Mouse (Mus musculus) embryonic facial prominence, embryonic 14.5 days (tissue): ENCODE measurements around the gene Wnt3a. TPM values are rescaled to one million over a fixed set of nuclear protein-coding genes. Genes with fewer than 3 reads are reported as not detected.

Experiments
- ATAC-seq: fragments of 200-750 bp; cut with Nextera tagmentation; 2 replicates; pipeline ENCODE4 v1.8.0; 2017; ENCODE audit warnings: low read depth, moderate number of reproducible peaks, moderate TSS enrichment
- DNase-seq: peaks from one replicate; pipeline ENCODE4 v3.0.0-alpha.2; 2015; ENCODE audit warnings: low spot score
- H3K27ac ChIP-seq: fragments of 300-500 bp; sonication (generic); replicated peaks from 2 replicates; pipeline ENCODE4 v1.5.1; 2014; ENCODE audit warnings: low read depth, mild to moderate bottlenecking, low read length, moderate library complexity
- H3K27me3 ChIP-seq: fragments of 300-500 bp; sonication (generic); replicated peaks from 2 replicates; pipeline ENCODE4 v1.6.1; 2014; ENCODE audit warnings: low read length; ENCODE audit not compliant: control insufficient read depth, insufficient read depth
- H3K36me3 ChIP-seq: fragments of 300-500 bp; sonication (generic); 2 replicates; pipeline ENCODE4 v1.6.1; 2014; ENCODE audit warnings: low read length, mixed read lengths; ENCODE audit not compliant: control insufficient read depth, insufficient read depth
- H3K4me1 ChIP-seq: fragments of 300-500 bp; sonication (generic); 2 replicates; pipeline ENCODE4 v1.6.1; 2014; ENCODE audit warnings: antibody characterized with exemption, low read length; ENCODE audit not compliant: control insufficient read depth, insufficient read depth
- H3K4me2 ChIP-seq: fragments of 300-500 bp; sonication (generic); 2 replicates; pipeline ENCODE4 v1.6.1; 2014; ENCODE audit warnings: low read depth, mild to moderate bottlenecking, low read length, moderate library complexity, mixed read lengths
- H3K4me3 ChIP-seq: fragments of 300-500 bp; sonication (generic); 2 replicates; pipeline ENCODE4 v1.5.1; 2014; ENCODE audit warnings: low read depth, mild to moderate bottlenecking, low read length
- H3K9ac ChIP-seq: fragments of 300-500 bp; sonication (generic); 2 replicates; pipeline ENCODE4 v1.6.1; 2014; ENCODE audit warnings: low read depth, mild to moderate bottlenecking, low read length, moderate library complexity, mixed read lengths
- H3K9me3 ChIP-seq: fragments of 300-500 bp; sonication (generic); 2 replicates; pipeline ENCODE4 v1.6.1; 2016; ENCODE audit warnings: low read length; ENCODE audit not compliant: control insufficient read depth
- WGBS: fragments of 180-500 bp; shearing (Covaris S2); extraction: QIAGEN DNeasy Blood & Tissue Kit; methylation state at CpG from one replicate; pipeline ENCODE4 v1.1.7; 2014; 5-methylcytosine and 5-hydroxymethylcytosine counted together
- polyA plus RNA-seq: library from polyadenylated mRNA; unstranded; fragments of >200 nt; fragmentation: Nextera tagmentation; extraction: Ambion mirVana; gene quantifications from 2 replicates; pipeline ENCODE4 v1.2.1, GENCODE M21; 2014

Wnt3a gene
- polyA plus RNA-seq, 1 experiment from 2014 or later: 0.78 TPM

DNA sequence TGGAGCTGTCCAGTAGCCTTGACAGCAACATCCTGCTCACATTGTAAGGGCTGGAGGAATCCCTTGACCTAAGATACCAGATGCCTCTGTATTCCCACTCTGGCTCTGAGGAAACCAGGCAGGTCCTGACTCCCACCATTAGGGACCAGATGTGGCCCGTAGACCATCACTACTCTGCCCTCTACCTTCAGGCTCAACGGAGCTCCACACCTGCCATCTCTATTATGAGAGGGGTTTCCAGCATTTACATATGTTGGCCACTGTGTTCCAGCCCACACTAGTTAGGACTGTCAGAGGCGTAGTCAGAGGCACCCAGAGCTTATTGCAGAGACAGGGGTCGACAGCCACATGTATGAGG is 51.1 kb downstream of the Wnt3a start:
- no peak for ATAC-seq
- Histone ChIP-seq H3K9me3 (no peaks in the 10 kb centered on the region), H3K36me3 (no peaks in the 10 kb centered on the region), H3K27ac (no peak overlapping the region), H3K4me1 (peaks cover 4% of the 10 kb centered on the region; the same call in 1 of the 2 replicates), H3K4me3 (no peak overlapping the region), H3K27me3 (0 out of 2 replicates have a peak, but pooled peaks cover 3% of the 10 kb centered on the region), H3K9ac (no peak overlapping the region), H3K4me2 (no peak overlapping the region)
- DNase-seq: no peak
- WGBS: 36% methylated on average over 4 of the region's 4 CpGs

- H3K27me3 ChIP-seq: 0 out of 2 replicates have a peak, but pooled peaks cover 3% of the 10 kb centered on the region
- ATAC-seq (peak; percentile 67), DNase-seq (peak; percentile 72)
- no peak overlapping the region for H3K4me2 ChIP-seq
- no peak overlapping the region for H3K4me3 ChIP-seq
- no peaks in the 10 kb centered on the region for H3K9me3 ChIP-seq
- no peak overlapping the region for H3K27ac ChIP-seq
- 4% methylated on average over 14 of the region's 15 CpGs for WGBS
- no peaks in the 10 kb centered on the region for H3K36me3 ChIP-seq
- H3K4me1 ChIP-seq: peaks cover 4% of the 10 kb centered on the region; the same call in 1 of the 2 replicates
- no peak overlapping the region for H3K9ac ChIP-seq
Observed at GRCm38 (mm10) chr11:59238525-59239427, 51.8 kb downstream of the Wnt3a start.

DNA sequence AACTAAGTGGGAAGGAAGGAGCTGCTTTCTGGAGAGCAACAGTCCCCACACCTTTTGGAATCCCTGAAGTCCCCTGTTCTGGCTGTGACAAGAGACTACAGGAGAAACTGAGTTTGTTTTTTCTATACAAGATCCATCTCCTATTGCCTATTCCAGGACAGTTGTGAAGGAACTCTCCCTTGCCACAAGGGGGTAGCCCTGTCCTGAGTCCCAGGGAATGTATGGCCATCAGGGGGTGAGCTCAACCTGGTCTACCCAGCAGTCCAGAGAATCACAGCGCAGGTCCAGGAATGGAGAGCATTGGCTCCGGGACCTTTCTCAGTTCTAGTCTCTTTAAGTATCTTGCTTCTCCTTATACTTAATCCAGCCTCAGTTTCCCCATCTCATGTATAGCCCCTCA is 57.8 kb downstream of the Wnt3a start:
- no peak overlapping the region for H3K4me3 ChIP-seq
- ATAC-seq: no peak
- no peak for DNase-seq
- no peaks in the 10 kb centered on the region for H3K9me3 ChIP-seq
- H3K27me3 ChIP-seq: no peaks in the 10 kb centered on the region
- WGBS: 54% methylated on average over 2 of the region's 2 CpGs
- no peak overlapping the region for H3K9ac ChIP-seq
- H3K36me3 ChIP-seq: no peaks in the 10 kb centered on the region
- no peak overlapping the region for H3K27ac ChIP-seq
- no peak overlapping the region for H3K4me2 ChIP-seq
- H3K4me1 ChIP-seq: peaks cover 5% of the 10 kb centered on the region; the same call in 1 of the 2 replicates

GRCm38 (mm10) chr11:59230144-59230760 is 60.3 kb downstream of the Wnt3a start:
- ATAC-seq (no peak), DNase-seq (peak; percentile 56)
- no peaks in the 10 kb centered on the region for H3K9me3 ChIP-seq
- H3K27me3 ChIP-seq: no peaks in the 10 kb centered on the region
- H3K4me1 ChIP-seq: peaks cover 20% of the 10 kb centered on the region
- 16% methylated on average over 7 of the region's 7 CpGs for WGBS
- no peaks in the 10 kb centered on the region for H3K36me3 ChIP-seq
- H3K27ac ChIP-seq: no peak overlapping the region
- H3K4me3 ChIP-seq: no peak overlapping the region
- no peak overlapping the region for H3K9ac ChIP-seq
- H3K4me2 ChIP-seq: no peak overlapping the region

GRCm38 (mm10) chr11:59228122-59228953 is 62.2 kb downstream of the Wnt3a start, which contains the start of gene Arf1:
Gene Arf1 (minus strand): TSS chr11:59228270.
- Histone ChIP-seq H3K4me2 (peak within 1 kb of the TSS; percentile 82), H3K4me1 (peaks cover 36% of the 10 kb centered on the region), H3K4me3 (peak within 1 kb of the TSS; percentile 100), H3K27ac (peak within 1 kb of the TSS; percentile 97), H3K9ac (peak within 1 kb of the TSS; percentile 100), H3K27me3 (no peaks in the 10 kb centered on the region), H3K36me3 (peaks cover 3% of the 10 kb centered on the region; the same call in 1 of the 2 replicates), H3K9me3 (no peaks in the 10 kb centered on the region)
- DNase-seq (peak; percentile 97), ATAC-seq (peak; percentile 95)
- WGBS: 6% methylated on average over 45 of the region's 59 CpGs

DNA sequence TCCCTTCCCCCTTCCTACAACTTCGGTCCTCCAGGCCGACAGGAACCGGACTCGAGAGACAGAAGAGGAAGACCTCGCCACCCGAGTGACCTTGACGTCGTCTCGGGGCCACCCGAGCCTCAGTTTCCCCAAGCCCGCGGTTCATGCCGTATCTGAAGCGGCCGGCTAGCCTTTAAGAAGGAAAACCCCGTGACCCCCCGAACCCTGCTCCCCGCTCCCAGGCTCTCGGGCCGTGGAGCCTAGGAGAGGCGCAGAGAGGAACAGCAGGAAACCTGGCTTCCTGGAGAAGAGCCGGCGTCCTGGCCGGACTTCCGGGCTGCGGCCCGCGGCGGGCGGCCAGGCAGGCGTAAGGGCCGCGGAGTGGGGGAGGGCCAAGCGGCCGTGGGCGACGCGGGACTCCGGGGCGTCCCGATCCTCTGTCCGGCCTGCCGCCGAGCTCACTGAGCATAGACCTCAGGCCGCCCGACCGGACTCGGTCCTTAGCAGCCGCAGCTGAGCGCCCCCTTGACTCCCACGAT is 62.9 kb downstream of the Wnt3a start:
- Histone ChIP-seq H3K4me2 (peak overlapping the region; percentile 82), H3K27ac (peak overlapping the region; percentile 97), H3K9ac (peak overlapping the region; percentile 100), H3K4me3 (peak overlapping the region; percentile 100), H3K27me3 (no peaks in the 10 kb centered on the region), H3K4me1 (peaks cover 37% of the 10 kb centered on the region), H3K36me3 (peaks cover 3% of the 10 kb centered on the region; the same call in 1 of the 2 replicates), H3K9me3 (no peaks in the 10 kb centered on the region)
- peak; percentile 50 for DNase-seq
- WGBS: 1% methylated on average over 36 of the region's 51 CpGs
- ATAC-seq: peak; percentile 73

GRCm38 (mm10) chr11:59226787-59227603 is 63.6 kb downstream of the Wnt3a start:
- Histone ChIP-seq H3K27me3 (no peaks in the 10 kb centered on the region), H3K9ac (peak overlapping the region; percentile 100), H3K9me3 (no peaks in the 10 kb centered on the region), H3K4me3 (peak overlapping the region; percentile 100), H3K4me1 (peaks cover 37% of the 10 kb centered on the region), H3K4me2 (peak overlapping the region; percentile 82), H3K36me3 (peaks cover 3% of the 10 kb centered on the region; the same call in 1 of the 2 replicates), H3K27ac (peak overlapping the region; percentile 97)
- 5% methylated on average over 21 of the region's 21 CpGs for WGBS
- DNase-seq (no peak), ATAC-seq (no peak)
